Mouse (Mus musculus): ENCODE data around the gene Rfk.

DNA sequence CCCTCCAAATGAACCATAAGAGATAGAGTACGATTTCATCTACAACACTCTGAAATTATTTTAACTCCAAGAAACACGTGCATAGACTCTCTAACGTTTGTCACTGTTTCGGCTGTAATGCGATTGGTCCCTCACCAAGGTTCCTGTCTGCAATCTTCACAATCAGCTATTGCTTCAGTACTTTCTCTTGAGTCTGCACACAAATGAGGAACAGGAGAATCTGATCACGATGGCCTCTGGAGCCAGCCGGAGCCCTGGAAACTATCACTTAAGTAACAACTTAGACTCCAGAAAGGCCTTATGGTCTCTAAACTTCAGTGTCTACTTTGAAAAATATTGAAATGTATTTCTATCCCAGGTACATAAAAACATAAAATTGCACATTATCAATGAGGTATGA is 49.0 kb upstream of the Rfk start:
- TF ChIP-seq CTCF (IDR thresholded peaks at IDR 0.05; ENCODE audit: low read depth, low read length) (no peak), POLR2A (IDR thresholded peaks at IDR 0.05; ENCODE audit: borderline replicate concordance, low read depth, low read length) (no peak)
